Mouse (Mus musculus) left cerebral cortex, postnatal 10 days (tissue): ENCODE measurements around the gene Cmya5. TPM values are rescaled to one million over a fixed set of nuclear protein-coding genes. Genes with fewer than 3 reads are reported as not detected.

ENCODE experiments used
- DNase-seq, 2 experiments: peaks; one replicate each; pipeline ENCODE4 v3.0.0; 2021 to 2022; ENCODE audit warnings: low spot score in 2 of 2, mixed read lengths in 1 of 2; ENCODE audit errors: extremely low spot score in 1 of 2
- intact Hi-C: fragments of 180-260 bp; cut with DNase I; formaldehyde crosslinking; loops from one replicate; pipeline ENCODE4 v1.15.1; 2025
- total RNA-seq, 2 experiments: library from RNA; stranded (reverse); gene quantifications; 2 replicates each; pipeline ENCODE4 v1.2.3; 2021

The Cmya5 gene
- total RNA-seq, 2 experiments from 2014 or later = 1.4 to 2.0 TPM

DNA sequence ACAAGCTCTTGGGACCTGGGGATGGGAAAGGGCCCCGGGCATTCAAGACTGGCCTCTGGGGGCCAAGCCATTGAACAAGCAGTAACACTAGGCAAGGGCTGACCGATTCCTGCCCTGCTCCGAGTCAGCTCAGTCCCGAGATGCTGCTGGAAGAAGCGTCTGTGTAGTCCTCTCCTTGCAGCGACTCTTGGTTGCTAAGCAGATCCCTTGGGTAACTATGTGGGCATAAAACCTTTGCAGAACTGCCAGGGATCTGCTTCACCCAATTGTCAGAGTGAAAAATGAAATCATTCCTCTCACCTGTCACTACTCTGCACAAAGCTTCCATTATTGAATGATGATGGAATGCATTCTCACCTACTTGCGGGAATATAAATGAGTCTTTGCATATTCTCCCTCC is 134.0 kb downstream of the Cmya5 start:
- no peak for DNase-seq
- intact Hi-C loops = no loop called here

DNA sequence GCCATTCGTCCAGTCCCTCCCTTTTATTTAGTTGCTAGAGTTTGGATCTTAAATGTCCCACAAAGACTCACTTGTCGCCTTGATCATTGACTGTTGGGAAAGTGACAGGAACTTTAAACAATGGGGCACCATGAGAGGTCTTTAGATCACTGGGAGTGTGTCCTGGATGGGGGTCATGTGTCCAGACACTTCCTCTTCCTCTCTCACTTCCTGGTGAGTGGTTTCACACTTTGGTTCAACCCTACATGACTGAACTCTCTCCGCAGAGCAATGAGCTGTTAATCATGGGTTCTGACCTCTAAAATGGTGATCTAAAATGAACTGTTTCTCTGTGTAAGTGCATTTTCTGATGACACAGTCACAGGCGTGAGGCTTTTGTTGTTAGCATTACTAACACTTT is 137.4 kb downstream of the Cmya5 start:
- DNase-seq = no peak
- intact Hi-C loops = no loop called here

DNA sequence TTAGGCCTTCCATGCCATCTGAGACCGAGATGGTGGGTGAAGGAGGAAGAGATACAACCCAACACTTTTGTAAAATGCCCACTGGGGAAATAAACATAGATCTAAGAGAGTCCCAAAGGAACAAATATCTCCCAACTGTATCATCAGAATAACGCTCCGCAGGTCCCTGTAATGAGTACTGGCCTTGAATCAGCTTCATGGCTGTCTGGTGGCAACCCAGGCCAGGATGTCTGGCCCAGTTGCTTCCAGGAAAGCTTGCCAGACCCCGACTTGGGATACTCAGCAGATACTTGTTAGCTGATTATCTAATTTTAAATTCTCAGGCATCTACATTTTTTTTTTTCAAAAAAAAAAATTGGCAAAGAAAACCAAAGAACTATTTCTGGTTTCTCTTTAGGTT is 138.2 kb downstream of the Cmya5 start:
- intact Hi-C loops = no loop called here
- no peak for DNase-seq

DNA sequence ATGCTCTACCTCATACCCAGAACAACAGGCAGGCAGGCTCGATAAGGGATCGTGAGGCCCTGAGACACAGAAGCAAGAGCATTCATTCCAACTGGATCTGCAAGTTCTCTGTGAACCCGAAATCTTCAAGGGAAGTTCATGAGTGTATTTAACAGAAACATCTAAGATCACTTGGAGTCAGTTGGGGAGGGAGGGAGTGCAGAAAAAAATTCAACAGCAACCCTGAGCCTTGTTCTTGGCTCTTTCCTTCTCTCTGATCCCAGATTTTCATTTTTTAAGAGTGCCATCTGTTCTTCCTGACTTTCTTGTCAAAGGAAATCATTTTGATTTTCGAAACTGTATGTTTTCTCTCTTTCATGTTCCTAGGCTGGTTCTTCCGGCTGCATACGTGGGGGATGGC is 140.5 kb downstream of the Cmya5 start:
- no peak for DNase-seq
- intact Hi-C loops = loop anchor here (5.0 kb wide), 1 partner anchor 58 kb away; no protein-coding TSS in a partner anchor

DNA sequence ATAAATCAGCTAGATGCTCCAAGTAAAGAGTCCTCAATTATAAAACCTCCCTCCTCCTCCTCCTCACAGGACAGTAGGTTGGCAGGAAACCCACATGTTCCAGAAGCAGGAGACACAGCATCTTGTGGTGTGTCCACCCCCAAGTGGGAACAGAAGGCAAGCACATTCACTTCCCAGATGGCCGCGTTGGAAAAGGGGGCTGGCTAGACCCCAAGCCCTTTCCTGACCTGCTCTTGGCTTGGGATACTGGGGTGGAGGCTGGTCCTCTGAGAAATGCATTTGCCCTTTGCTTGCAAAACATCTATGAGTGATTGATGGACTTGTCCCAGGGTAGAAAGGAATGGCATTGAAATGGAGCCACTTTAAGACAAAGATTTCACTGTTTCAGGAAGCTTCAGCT is 142.1 kb downstream of the Cmya5 start:
- no peak for DNase-seq
- intact Hi-C loops = loop anchor here (5.0 kb wide), 1 partner anchor 60 kb away; no protein-coding TSS in a partner anchor

DNA sequence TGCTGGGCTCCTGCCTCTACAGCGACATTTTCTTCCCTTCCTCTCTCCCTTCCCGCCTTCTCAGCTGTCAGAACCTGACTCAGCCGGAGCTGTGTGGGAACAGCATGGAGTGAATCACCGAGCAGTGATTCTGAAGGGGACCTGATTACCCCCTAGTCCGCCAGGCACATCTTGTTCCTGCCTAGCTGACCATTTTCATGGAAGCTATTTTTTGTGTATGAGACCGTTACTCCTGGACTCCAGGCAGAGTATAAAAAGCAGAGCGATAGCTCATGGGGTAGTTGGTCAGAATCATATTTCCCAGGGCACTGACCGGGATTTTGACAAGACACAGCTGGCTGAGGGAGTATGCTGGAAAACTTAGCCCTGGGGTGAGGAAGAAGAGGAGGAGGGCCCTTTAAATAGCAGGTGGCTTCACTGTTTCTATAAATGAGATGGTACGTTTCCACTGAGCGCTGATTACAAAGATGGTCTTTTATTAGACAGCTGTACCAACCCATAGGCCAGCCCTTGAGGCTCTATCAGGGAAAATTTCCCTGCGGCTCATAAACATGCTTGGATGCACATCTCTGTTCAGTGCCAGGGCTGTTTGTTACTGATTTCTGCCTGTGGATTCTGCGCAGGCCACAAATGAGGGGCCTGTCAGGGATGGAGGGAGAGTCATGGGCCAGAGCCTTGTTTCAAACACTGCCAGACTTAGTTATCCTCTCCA is 143.7 kb downstream of the Cmya5 start:
- intact Hi-C loops = loop anchor here (5.0 kb wide), 1 partner anchor 62 kb away; no protein-coding TSS in a partner anchor
- no peak for DNase-seq

DNA sequence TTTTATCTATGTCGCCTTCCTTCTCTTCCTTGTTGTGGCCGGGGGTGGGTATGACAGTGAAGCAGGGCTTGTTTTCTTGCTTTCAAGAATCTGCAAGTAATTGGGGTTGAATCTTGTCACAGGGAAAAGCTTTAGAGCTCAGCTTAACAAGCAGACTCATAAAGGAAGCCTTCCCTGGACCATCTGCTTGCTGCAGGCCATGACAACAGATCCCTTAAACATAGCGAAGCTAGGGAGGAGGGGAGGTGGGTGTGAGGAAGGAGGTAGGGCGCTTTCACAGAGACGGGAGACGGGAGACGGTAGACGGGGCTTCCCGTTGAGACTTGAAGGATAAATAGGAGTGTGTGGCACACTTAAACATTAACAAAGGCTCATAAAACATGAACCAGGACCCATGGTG is 144.7 kb downstream of the Cmya5 start:
- DNase-seq = peak in 1 of 2 experiments; percentile 53
- intact Hi-C loops = loop anchor here (5.0 kb wide), 1 partner anchor 62 kb away; no protein-coding TSS in a partner anchor

DNA sequence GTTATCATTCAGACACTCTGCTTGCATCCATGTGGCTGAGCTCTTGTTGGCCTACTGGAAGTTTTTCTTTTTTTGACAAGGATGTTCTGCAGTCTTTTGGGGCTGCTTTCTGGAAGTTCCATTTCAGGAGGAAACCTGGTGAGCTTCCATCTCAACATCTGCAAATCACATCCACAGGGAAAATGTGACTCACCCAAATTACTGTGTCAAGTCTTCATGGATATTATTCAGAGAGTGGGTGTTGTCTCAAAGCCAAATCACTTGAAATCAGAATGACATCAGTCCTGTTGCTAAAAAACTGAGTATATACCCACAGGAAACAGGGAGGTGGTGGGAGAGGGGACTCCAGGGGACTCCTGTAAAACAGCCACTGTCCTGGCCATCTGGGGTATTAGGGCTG is 149.8 kb downstream of the Cmya5 start:
- intact Hi-C loops = no loop called here

DNA sequence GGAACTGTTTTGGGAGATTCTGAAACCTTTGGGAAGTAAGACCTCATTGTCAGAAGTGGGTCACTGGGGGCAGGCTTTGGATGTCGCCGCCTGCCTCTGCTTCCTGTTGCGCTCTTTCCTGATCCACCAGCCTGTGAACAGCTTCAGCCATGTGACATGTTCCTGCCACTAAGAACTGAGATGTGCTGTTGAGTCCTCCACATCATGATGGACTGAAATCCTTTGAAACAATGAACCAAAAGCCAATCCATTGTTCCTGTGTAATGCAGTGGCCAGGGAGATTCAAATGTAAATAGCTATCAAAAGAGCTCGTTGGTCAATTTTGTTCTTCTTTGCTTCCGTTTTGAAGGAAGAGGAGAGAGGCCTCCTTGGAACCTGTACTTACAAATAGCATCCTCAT is 151.7 kb downstream of the Cmya5 start:
- DNase-seq = no peak
- intact Hi-C loops = no loop called here

More for the DNA sequence above, 149.8 kb downstream of the Cmya5 start:
- no peak for DNase-seq

Other genes starting within 250 kb of the Cmya5 start
- 10 to 100 TPM; 24.9 to 28.8 TPM for gene Tent2, start 47.7 kb upstream of the Cmya5 start, total RNA-seq
- 100 to 1,000 TPM; 145 to 149 TPM for gene Homer1, start 154.9 kb upstream of the Cmya5 start, total RNA-seq